Mouse (Mus musculus) stomach, embryonic 16.5 days (tissue): ENCODE data around the gene Tmco1. TPM values are rescaled to one million over a fixed set of nuclear protein-coding genes. Genes with fewer than 3 reads are reported as not detected.

Source experiments
- ATAC-seq: fragments of 200-750 bp; cut with Nextera tagmentation; 2 replicates; pipeline ENCODE4 v1.8.0; 2017; ENCODE audit warnings: moderate number of reproducible peaks, moderate TSS enrichment; ENCODE audit not compliant: insufficient read depth, low FRiP score
- H3K27ac ChIP-seq: fragments of 300-500 bp; sonication (generic); 2 replicates; pipeline ENCODE4 v1.5.1; 2014; ENCODE audit warnings: low read length
- H3K27me3 ChIP-seq: fragments of 300-500 bp; sonication (generic); 2 replicates; pipeline ENCODE4 v1.6.1; 2014; ENCODE audit warnings: low read length, control low read depth, mixed read lengths; ENCODE audit not compliant: control insufficient read depth, insufficient read depth
- H3K36me3 ChIP-seq: fragments of 300-500 bp; sonication (generic); 2 replicates; pipeline ENCODE4 v1.6.1; 2014; ENCODE audit warnings: low read length; ENCODE audit not compliant: control insufficient read depth, insufficient read depth
- H3K4me1 ChIP-seq: fragments of 300-500 bp; sonication (generic); 2 replicates; pipeline ENCODE4 v1.6.1; 2014; ENCODE audit warnings: low read length, control low read depth, mixed read lengths; ENCODE audit not compliant: control insufficient read depth, insufficient read depth
- H3K4me2 ChIP-seq: fragments of 300-500 bp; sonication (generic); 2 replicates; pipeline ENCODE4 v1.6.1; 2014; ENCODE audit warnings: low read depth, low read length, mixed read lengths
- H3K4me3 ChIP-seq: fragments of 300-500 bp; sonication (generic); replicated peaks from 2 replicates; pipeline ENCODE4 v1.5.1; 2014; ENCODE audit warnings: mild to moderate bottlenecking, low read length
- H3K9ac ChIP-seq: fragments of 300-500 bp; sonication (generic); 2 replicates; pipeline ENCODE4 v1.6.1; 2014; ENCODE audit warnings: low read length
- H3K9me3 ChIP-seq: fragments of 300-500 bp; sonication (generic); replicated peaks from 2 replicates; pipeline ENCODE4 v1.6.1; 2016; ENCODE audit warnings: low read length, control low read depth; ENCODE audit not compliant: control insufficient read depth
- WGBS: fragments of 180-500 bp; shearing (Covaris S2); extraction: QIAGEN DNeasy Blood & Tissue Kit; methylation state at CpG from one replicate; pipeline ENCODE4 v1.1.7; 2014; 5-methylcytosine and 5-hydroxymethylcytosine counted together
- polyA plus RNA-seq: library from polyadenylated mRNA; unstranded; fragments of >200 nt; fragmentation: Nextera tagmentation; extraction: Ambion mirVana; gene quantifications from 2 replicates; pipeline ENCODE4 v1.2.1, GENCODE M21; 2015

The Tmco1 gene
- polyA plus RNA-seq, 1 experiment from 2014 or later = 112 TPM

GRCm38 (mm10) chr1:167357387-167357786 lies 49.2 kb downstream of the Tmco1 start:
- ATAC-seq = no peak
- 92% methylated on average over 9 of the region's 9 CpGs for WGBS
- Histone ChIP-seq H3K9me3 (no peaks in the 10 kb centered on the region), H3K4me3 (no peak overlapping the region), H3K4me1 (no peaks in the 10 kb centered on the region), H3K36me3 (peaks cover 11% of the 10 kb centered on the region; the same call in 1 of the 2 replicates), H3K4me2 (no peak overlapping the region), H3K27me3 (no peaks in the 10 kb centered on the region), H3K27ac (no peak overlapping the region), H3K9ac (no peak overlapping the region)

DNA sequence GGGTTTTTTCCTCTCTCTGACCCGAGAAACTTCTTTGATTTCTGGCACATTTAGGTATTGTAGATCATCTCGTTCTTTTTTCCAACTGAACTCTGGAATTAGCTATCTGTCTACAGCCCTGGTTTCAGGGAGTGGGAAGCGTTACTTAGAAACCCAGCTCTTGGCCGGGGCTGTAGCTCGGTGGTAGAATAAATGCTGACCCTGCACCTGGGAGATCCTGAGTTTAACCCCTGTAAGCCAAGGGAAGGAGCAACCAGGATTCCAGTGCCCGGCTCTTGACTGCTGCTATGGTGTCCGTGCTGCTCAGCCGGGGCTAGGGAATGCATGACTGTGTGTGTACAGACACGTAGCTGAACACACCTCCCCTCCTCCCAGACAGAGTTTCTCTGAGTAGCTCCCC lies 50.6 kb downstream of the Tmco1 start:
- no peaks in the 10 kb centered on the region for H3K9me3 ChIP-seq
- no peak for ATAC-seq
- H3K4me2 ChIP-seq = no peak overlapping the region
- peaks cover 11% of the 10 kb centered on the region; the same call in 1 of the 2 replicates for H3K36me3 ChIP-seq
- no peak overlapping the region for H3K27ac ChIP-seq
- no peak overlapping the region for H3K9ac ChIP-seq
- 85% methylated on average over 9 of the region's 9 CpGs for WGBS
- no peak overlapping the region for H3K4me3 ChIP-seq
- no peaks in the 10 kb centered on the region for H3K27me3 ChIP-seq
- H3K4me1 ChIP-seq = no peaks in the 10 kb centered on the region

DNA sequence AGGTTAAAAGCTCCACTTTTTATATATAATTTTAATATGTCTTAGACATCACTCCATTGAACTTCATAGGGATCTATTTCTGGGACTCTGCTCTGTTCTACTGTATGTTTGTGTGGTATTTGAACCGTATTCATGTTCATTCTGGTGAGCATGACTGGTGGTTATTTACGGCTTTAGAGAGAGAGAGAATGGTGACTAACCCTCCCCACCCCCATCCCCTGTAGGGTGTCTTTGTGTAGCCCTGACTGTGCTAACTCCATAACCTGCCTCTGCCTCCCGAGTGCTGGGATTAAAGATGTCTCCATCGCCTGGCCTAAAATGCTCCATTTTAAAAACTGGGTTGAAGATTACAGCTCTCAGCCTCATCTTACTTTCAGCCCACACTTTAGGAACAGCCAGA lies 52.1 kb downstream of the Tmco1 start:
- H3K27ac ChIP-seq = no peak overlapping the region
- ATAC-seq = no peak
- no peak overlapping the region for H3K4me2 ChIP-seq
- no peaks in the 10 kb centered on the region for H3K4me1 ChIP-seq
- 0 out of 2 replicates have a peak, but pooled peaks cover 8% of the 10 kb centered on the region for H3K36me3 ChIP-seq
- H3K27me3 ChIP-seq = no peaks in the 10 kb centered on the region
- H3K9ac ChIP-seq = no peak overlapping the region
- 86% methylated on average over 4 of the region's 4 CpGs for WGBS
- no peak overlapping the region for H3K4me3 ChIP-seq
- no peaks in the 10 kb centered on the region for H3K9me3 ChIP-seq

DNA sequence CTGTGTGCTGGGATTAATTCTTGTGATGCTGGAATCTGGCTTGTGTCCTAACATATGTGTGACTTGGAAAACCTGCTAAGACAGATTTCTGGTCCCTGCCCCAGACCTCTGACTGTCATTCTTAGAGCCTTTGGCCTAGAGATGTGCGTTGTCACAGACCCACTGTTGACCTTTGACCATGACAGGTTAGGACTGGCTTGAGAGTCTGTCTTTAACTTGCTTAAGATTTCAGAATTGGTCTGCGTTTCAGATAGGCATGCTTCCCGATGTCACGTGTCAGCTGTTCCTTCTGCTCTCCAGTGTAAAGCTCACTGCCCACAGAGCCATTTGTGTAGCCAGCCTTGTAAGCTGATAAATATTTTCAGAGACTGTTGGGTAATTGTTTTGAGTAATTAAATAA lies 54.6 kb downstream of the Tmco1 start:
- Histone ChIP-seq H3K9ac (no peak overlapping the region), H3K4me1 (no peaks in the 10 kb centered on the region), H3K4me2 (no peak overlapping the region), H3K27me3 (no peaks in the 10 kb centered on the region), H3K9me3 (no peaks in the 10 kb centered on the region), H3K4me3 (no peak overlapping the region), H3K27ac (no peak overlapping the region), H3K36me3 (0 out of 2 replicates have a peak, but pooled peaks cover 4% of the 10 kb centered on the region)
- WGBS = 72% methylated on average over 4 of the region's 4 CpGs
- ATAC-seq = no peak

GRCm38 (mm10) chr1:167363322-167363721 lies 55.1 kb downstream of the Tmco1 start:
- H3K36me3 ChIP-seq = 0 out of 2 replicates have a peak, but pooled peaks cover 4% of the 10 kb centered on the region
- H3K9ac ChIP-seq = no peak overlapping the region
- no peak overlapping the region for H3K4me2 ChIP-seq
- WGBS = 68% methylated on average over 5 of the region's 5 CpGs
- no peak overlapping the region for H3K4me3 ChIP-seq
- no peaks in the 10 kb centered on the region for H3K4me1 ChIP-seq
- no peaks in the 10 kb centered on the region for H3K27me3 ChIP-seq
- no peak for ATAC-seq
- no peaks in the 10 kb centered on the region for H3K9me3 ChIP-seq
- H3K27ac ChIP-seq = no peak overlapping the region

GRCm38 (mm10) chr1:167365808-167366207 lies 57.6 kb downstream of the Tmco1 start:
- H3K9me3 ChIP-seq = no peaks in the 10 kb centered on the region
- no peaks in the 10 kb centered on the region for H3K4me1 ChIP-seq
- H3K4me3 ChIP-seq = no peak overlapping the region
- no peak overlapping the region for H3K27ac ChIP-seq
- WGBS = 88% methylated on average over 7 of the region's 7 CpGs
- ATAC-seq = no peak
- H3K9ac ChIP-seq = no peak overlapping the region
- no peak overlapping the region for H3K4me2 ChIP-seq
- no peaks in the 10 kb centered on the region for H3K27me3 ChIP-seq
- H3K36me3 ChIP-seq = 0 out of 2 replicates have a peak, but pooled peaks cover 4% of the 10 kb centered on the region

DNA sequence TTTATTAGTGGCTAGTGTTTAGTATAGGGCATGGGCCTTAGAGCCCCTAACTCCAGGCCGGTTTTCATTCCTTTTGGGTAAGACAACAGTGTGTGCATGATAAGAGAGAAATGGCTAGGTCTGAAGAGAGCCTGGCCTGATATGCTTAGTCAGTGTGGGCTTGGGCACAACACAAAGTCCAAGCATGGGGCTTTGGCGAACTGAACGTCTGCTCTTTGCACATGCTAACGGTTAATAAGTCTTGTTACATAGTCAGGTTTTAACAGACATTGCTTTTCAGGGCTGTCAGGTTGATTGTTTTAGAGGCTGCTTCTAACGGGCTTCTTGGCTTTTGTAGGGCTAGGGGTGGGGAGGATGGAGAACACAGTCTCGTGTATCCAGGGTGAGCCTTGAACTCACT lies 58.4 kb downstream of the Tmco1 start:
- Histone ChIP-seq H3K4me2 (no peak overlapping the region), H3K9ac (no peak overlapping the region), H3K4me1 (no peaks in the 10 kb centered on the region), H3K4me3 (no peak overlapping the region), H3K9me3 (no peaks in the 10 kb centered on the region), H3K27ac (no peak overlapping the region), H3K36me3 (0 out of 2 replicates have a peak, but pooled peaks cover 4% of the 10 kb centered on the region), H3K27me3 (no peaks in the 10 kb centered on the region)
- no peak for ATAC-seq
- 90% methylated on average over 6 of the region's 6 CpGs for WGBS

GRCm38 (mm10) chr1:167368018-167368417 lies 59.8 kb downstream of the Tmco1 start:
- H3K4me3 ChIP-seq = no peak overlapping the region
- no peak overlapping the region for H3K4me2 ChIP-seq
- H3K27ac ChIP-seq = no peak overlapping the region
- H3K9me3 ChIP-seq = no peaks in the 10 kb centered on the region
- no peaks in the 10 kb centered on the region for H3K27me3 ChIP-seq
- no peak for ATAC-seq
- no peak overlapping the region for H3K9ac ChIP-seq
- no peaks in the 10 kb centered on the region for H3K4me1 ChIP-seq
- 88% methylated on average over 4 of the region's 4 CpGs for WGBS
- H3K36me3 ChIP-seq = 0 out of 2 replicates have a peak, but pooled peaks cover 2% of the 10 kb centered on the region

- Histone ChIP-seq H3K27ac (no peak overlapping the region), H3K9me3 (no peaks in the 10 kb centered on the region), H3K36me3 (0 out of 2 replicates have a peak, but pooled peaks cover 2% of the 10 kb centered on the region), H3K4me1 (no peaks in the 10 kb centered on the region), H3K27me3 (no peaks in the 10 kb centered on the region), H3K4me2 (no peak overlapping the region), H3K9ac (no peak overlapping the region), H3K4me3 (no peak overlapping the region)
- no peak for ATAC-seq
- 77% methylated on average over 7 of the region's 7 CpGs for WGBS
These were observed 60.3 kb downstream of the Tmco1 start for GRCm38 (mm10) chr1:167368513-167368912.
